Mouse (Mus musculus): ENCODE data around the gene Gm3685. TPM values are rescaled to one million over a fixed set of nuclear protein-coding genes. Genes with fewer than 3 reads are reported as not detected.
"Not testable (repeated sequence)": the region's sequence is repeated elsewhere in the genome, so short reads cannot be mapped to it uniquely, and the experiment has no call there.

Gm3685 gene
- not detected in 2 replicates for total RNA-seq (2014; rRNA removed; ENCODE audit: low replicate concordance)
- not detected in 2 replicates for polyA plus RNA-seq (2015; fragmentation: Nextera tagmentation; extraction: Ambion mirVana)

DNA sequence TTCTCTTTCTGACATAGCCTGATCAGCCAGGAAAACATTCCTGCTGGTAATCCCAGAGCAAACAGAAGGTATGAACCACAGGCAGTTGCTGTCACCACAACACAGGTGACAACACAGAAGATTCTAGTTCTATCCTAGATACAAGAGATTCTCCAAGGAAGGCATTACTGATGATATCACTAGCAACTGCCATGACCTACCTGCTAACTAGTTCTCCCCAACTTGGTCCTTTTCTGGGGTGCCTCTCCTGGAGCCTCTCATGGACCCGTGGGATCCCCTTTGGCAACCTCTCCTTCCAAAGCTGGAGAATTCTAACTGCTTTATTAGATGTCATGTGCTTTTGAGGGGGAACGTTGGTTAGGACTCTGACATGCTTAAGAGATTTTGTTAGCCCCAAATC is at the start of gene Gm3685:
Gene Gm3685, minus strand, starts transcription at position 101 of the 400 bp plus-strand sequence.
- not testable (repeated sequence) for H3K36me3 ChIP-seq (replicated peaks; ENCODE audit: control insufficient read depth, insufficient read depth, low read length)

DNA sequence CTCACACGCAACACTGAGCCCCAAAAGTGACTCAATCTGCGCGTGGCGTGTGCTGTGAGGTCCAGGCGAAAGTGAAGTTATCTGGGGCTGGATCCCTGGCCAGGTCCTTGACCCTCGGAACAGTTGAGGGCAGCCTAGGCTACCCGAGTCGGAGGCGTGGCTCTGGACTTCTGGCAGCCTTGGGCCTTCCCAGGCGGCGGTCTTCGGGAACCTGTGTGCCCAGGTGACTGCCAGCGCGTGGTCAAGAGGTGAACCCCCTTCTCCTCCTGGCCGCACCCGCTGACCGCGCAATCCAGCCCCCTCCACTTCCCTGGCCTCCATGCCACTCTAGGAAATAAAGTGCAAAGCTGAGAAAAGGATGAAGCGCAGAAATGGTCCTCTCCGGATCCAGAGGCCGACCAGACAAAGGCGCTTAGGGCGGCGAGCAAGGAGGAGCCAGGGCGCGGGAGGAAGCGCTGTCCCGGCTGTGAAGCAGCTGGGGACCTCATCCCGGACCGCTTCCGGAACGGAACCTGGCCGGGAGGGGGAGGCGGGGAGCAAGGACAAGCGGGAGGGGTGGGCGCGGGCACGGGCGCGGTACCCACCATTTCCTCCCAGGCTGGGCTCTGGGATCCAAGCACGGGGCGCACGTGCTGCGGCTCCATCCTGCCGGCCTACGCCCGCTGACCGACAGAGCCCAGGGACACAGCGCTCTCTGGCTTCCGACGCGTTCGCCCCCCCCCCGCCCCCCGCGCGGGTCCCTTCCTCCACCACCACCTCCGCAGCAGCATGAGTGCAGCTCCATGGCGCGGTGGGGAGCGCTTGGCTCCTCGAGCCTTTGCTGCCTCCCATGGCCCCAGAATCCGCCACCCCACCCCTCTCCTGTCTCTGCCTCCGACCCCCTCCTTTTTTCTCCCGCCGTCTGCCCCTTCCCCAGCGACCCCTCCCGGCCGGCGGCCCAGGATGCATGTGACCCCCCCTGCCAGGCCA is 17.7 kb downstream of the Gm3685 start, which contains the start of gene Gm10406:
Gene Gm10406, minus strand, starts transcription at position 669 of the 969 bp plus-strand sequence.
- H3K9me3 ChIP-seq (replicated peaks; ENCODE audit: control insufficient read depth, low read length); H3K9ac ChIP-seq (replicated peaks; ENCODE audit: low read depth, low read length); ATAC-seq (ENCODE audit: insufficient read depth, low read depth); DNase-seq (ENCODE audit: low spot score); H3K4me1 ChIP-seq (ENCODE audit: control insufficient read depth, insufficient read depth); H3K27me3 ChIP-seq (ENCODE audit: control insufficient read depth, insufficient read depth, low read length); H3K27ac ChIP-seq (ENCODE audit: low read depth); H3K36me3 ChIP-seq (replicated peaks; ENCODE audit: control insufficient read depth, insufficient read depth, low read length): not testable (repeated sequence)
- Histone ChIP-seq H3K4me3 (ENCODE audit: low read depth, low read length) (peak within 1 kb of the TSS; percentile 38), H3K4me2 (ENCODE audit: low read depth, low read length) (peak within 1 kb of the TSS; percentile 61)
- WGBS = 2% methylated on average over 42 of the region's 70 CpGs

More for the DNA sequence above, at the start of gene Gm3685:
- H3K4me2 ChIP-seq (ENCODE audit: low read depth, low read length); H3K4me3 ChIP-seq (ENCODE audit: low read depth, low read length); H3K4me1 ChIP-seq (ENCODE audit: control insufficient read depth, insufficient read depth); DNase-seq (ENCODE audit: low spot score); H3K9me3 ChIP-seq (replicated peaks; ENCODE audit: control insufficient read depth, low read length); ATAC-seq (ENCODE audit: insufficient read depth, low read depth); H3K9ac ChIP-seq (replicated peaks; ENCODE audit: low read depth, low read length); H3K27ac ChIP-seq (ENCODE audit: low read depth); H3K27me3 ChIP-seq (ENCODE audit: control insufficient read depth, insufficient read depth, low read length): not testable (repeated sequence)
- WGBS = no CpG with 5 or more reads among the region's 2 CpGs

- not testable (repeated sequence) for DNase-seq (ENCODE audit: low spot score); ATAC-seq (ENCODE audit: insufficient read depth, low read depth)
- 13% methylated on average over 9 of the region's 9 CpGs for WGBS
Measured at GRCm38 (mm10) chr14:7026274-7026673, 18.5 kb downstream of the Gm3685 start.

More at GRCm38 (mm10) chr14:7026274-7026673, 18.5 kb downstream of the Gm3685 start:
- H3K9ac ChIP-seq (replicated peaks; ENCODE audit: low read depth, low read length); H3K9me3 ChIP-seq (replicated peaks; ENCODE audit: control insufficient read depth, low read length); H3K27ac ChIP-seq (ENCODE audit: low read depth); H3K4me2 ChIP-seq (ENCODE audit: low read depth, low read length); H3K36me3 ChIP-seq (replicated peaks; ENCODE audit: control insufficient read depth, insufficient read depth, low read length); H3K4me1 ChIP-seq (ENCODE audit: control insufficient read depth, insufficient read depth); H3K4me3 ChIP-seq (ENCODE audit: low read depth, low read length); H3K27me3 ChIP-seq (ENCODE audit: control insufficient read depth, insufficient read depth, low read length): not testable (repeated sequence)
- TF ChIP-seq CTCF (IDR thresholded peaks at IDR 0.05; ENCODE audit: low read depth) = peak; percentile 32

Other genes with a start within 250 kb of the Gm3685 start
- not detected in 2 replicates for gene Gm3642, start 204.7 kb downstream of the Gm3685 start, total RNA-seq (2014; rRNA removed; ENCODE audit: low replicate concordance)
- gene Gm3642, start 204.7 kb downstream of the Gm3685 start, polyA plus RNA-seq (2015; fragmentation: Nextera tagmentation; extraction: Ambion mirVana) = not detected in 2 replicates
- gene Gm3667, start 155.0 kb downstream of the Gm3685 start, total RNA-seq (2014; rRNA removed; ENCODE audit: low replicate concordance) = not detected in 2 replicates
- gene Gm3667, start 155.0 kb downstream of the Gm3685 start, polyA plus RNA-seq (2015; fragmentation: Nextera tagmentation; extraction: Ambion mirVana) = 0.27 and 0.40 TPM in 2 replicates
- gene Gm6356, start 71.2 kb downstream of the Gm3685 start, total RNA-seq (2014; rRNA removed; ENCODE audit: low replicate concordance) = not detected in 2 replicates
- not detected in 2 replicates for gene Gm6356, start 71.2 kb downstream of the Gm3685 start, polyA plus RNA-seq (2015; fragmentation: Nextera tagmentation; extraction: Ambion mirVana)
- not detected in 2 replicates for gene Gm10406, start 17.5 kb downstream of the Gm3685 start, total RNA-seq (2014; rRNA removed; ENCODE audit: low replicate concordance)
- gene Gm10406, start 17.5 kb downstream of the Gm3685 start, polyA plus RNA-seq (2015; fragmentation: Nextera tagmentation; extraction: Ambion mirVana) = 0.08 and 0.16 TPM in 2 replicates
- 2.4 TPM in 1 of 2 replicates, not detected in the other for gene Gm3696, start 55.7 kb upstream of the Gm3685 start, total RNA-seq (2014; rRNA removed; ENCODE audit: low replicate concordance)
- 0.37 and 0.70 TPM in 2 replicates for gene Gm3696, start 55.7 kb upstream of the Gm3685 start, polyA plus RNA-seq (2015; fragmentation: Nextera tagmentation; extraction: Ambion mirVana)
- gene Gm6676, start 80.4 kb upstream of the Gm3685 start, total RNA-seq (2014; rRNA removed; ENCODE audit: low replicate concordance) = not detected in 2 replicates
- gene Gm6676, start 80.4 kb upstream of the Gm3685 start, polyA plus RNA-seq (2015; fragmentation: Nextera tagmentation; extraction: Ambion mirVana) = not detected in 2 replicates
- gene Gm3512, start 129.6 kb upstream of the Gm3685 start, total RNA-seq (2014; rRNA removed; ENCODE audit: low replicate concordance) = 0.08 and 0.31 TPM in 2 replicates
- gene Gm3512, start 129.6 kb upstream of the Gm3685 start, polyA plus RNA-seq (2015; fragmentation: Nextera tagmentation; extraction: Ambion mirVana) = 1.2 and 1.6 TPM in 2 replicates
- not detected in 2 replicates for gene Gm16434, start 149.6 kb upstream of the Gm3685 start, total RNA-seq (2014; rRNA removed; ENCODE audit: low replicate concordance)
- gene Gm16434, start 149.6 kb upstream of the Gm3685 start, polyA plus RNA-seq (2015; fragmentation: Nextera tagmentation; extraction: Ambion mirVana) = not detected in 2 replicates
- gene Gm3727, start 219.7 kb upstream of the Gm3685 start, total RNA-seq (2014; rRNA removed; ENCODE audit: low replicate concordance) = not detected in 2 replicates
- not detected in 2 replicates for gene Gm3727, start 219.7 kb upstream of the Gm3685 start, polyA plus RNA-seq (2015; fragmentation: Nextera tagmentation; extraction: Ambion mirVana)